Mouse (Mus musculus) heart, embryonic 13.5 days (tissue): Measurements from ENCODE around the gene Sirt7. TPM values are rescaled to one million over a fixed set of nuclear protein-coding genes. Genes with fewer than 3 reads are reported as not detected.
A peak's percentile ranks its signal among the peaks of the same experiment; 100 is the strongest.

Experiments used
- ATAC-seq: fragments of 200-750 bp; cut with Nextera tagmentation; 2 replicates; pipeline ENCODE4 v1.8.0; 2017; ENCODE audit warnings: moderate TSS enrichment; ENCODE audit not compliant: insufficient number of reproducible peaks, low FRiP score, low TSS enrichment; ENCODE audit errors: extremely low read depth
- H3K27ac ChIP-seq: fragments of 300-500 bp; sonication (generic); replicated peaks from 2 replicates; pipeline ENCODE4 v1.5.1; 2015; ENCODE audit warnings: moderate library complexity, mild to moderate bottlenecking, inconsistent platforms
- H3K27me3 ChIP-seq: fragments of 300-500 bp; sonication (generic); replicated peaks from 2 replicates; pipeline ENCODE4 v1.6.1; 2015; ENCODE audit warnings: mild to moderate bottlenecking, inconsistent platforms
- H3K36me3 ChIP-seq: fragments of 300-500 bp; sonication (generic); 2 replicates; pipeline ENCODE4 v1.6.1; 2015; ENCODE audit warnings: mild to moderate bottlenecking, inconsistent platforms
- H3K4me1 ChIP-seq: fragments of 300-500 bp; sonication (generic); 2 replicates; pipeline ENCODE4 v1.6.1; 2015; ENCODE audit warnings: inconsistent platforms
- H3K4me2 ChIP-seq: fragments of 300-500 bp; sonication (generic); 2 replicates; pipeline ENCODE4 v1.6.1; 2015; ENCODE audit warnings: inconsistent platforms, mild to moderate bottlenecking, moderate library complexity
- H3K4me3 ChIP-seq: fragments of 300-500 bp; sonication (generic); 2 replicates; pipeline ENCODE4 v1.5.1; 2015; ENCODE audit warnings: moderate library complexity, mild to moderate bottlenecking, inconsistent platforms
- H3K9ac ChIP-seq: fragments of 300-500 bp; sonication (generic); 2 replicates; pipeline ENCODE4 v1.6.1; 2015; ENCODE audit warnings: inconsistent platforms, mild to moderate bottlenecking, moderate library complexity
- H3K9me3 ChIP-seq: fragments of 300-500 bp; sonication (generic); 2 replicates; pipeline ENCODE4 v1.6.1; 2016; ENCODE audit warnings: inconsistent platforms
- WGBS: fragments of 180-500 bp; shearing (Covaris S2); methylation state at CpG from one replicate; pipeline ENCODE4 v1.1.7; 2015; ENCODE audit warnings: mixed read lengths; 5-methylcytosine and 5-hydroxymethylcytosine counted together
- polyA plus RNA-seq: library from polyadenylated mRNA; unstranded; fragments of >200 nt; fragmentation: Nextera tagmentation; extraction: Ambion mirVana; gene quantifications from 2 replicates; pipeline ENCODE4 v1.2.1, GENCODE M21; 2015

Sirt7 gene
- polyA plus RNA-seq, 1 experiment from 2014 or later, result 20.4 TPM

DNA sequence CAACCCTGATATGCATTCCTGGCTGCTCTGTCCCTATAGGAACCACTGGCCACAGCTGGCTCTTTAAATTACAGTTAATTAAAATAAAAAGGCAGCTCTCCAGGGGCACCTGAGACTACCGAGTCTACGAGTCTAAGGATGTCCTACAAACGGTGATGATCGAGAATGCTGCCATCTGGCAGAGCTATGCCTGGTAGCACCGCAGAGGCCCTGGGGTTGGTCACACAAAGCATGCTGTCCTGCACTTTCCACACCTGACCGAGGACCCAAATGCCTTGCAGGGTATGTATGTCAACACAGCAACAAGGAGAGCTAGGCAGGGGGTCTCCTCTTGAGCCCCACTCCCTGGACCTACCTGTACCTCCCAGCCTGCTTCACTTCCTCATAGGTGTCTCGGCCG lies 11.1 kb downstream of the Sirt7 start:
- peaks cover 70% of the 10 kb centered on the region for H3K36me3 ChIP-seq
- H3K4me2 ChIP-seq, result no peak overlapping the region
- no peaks in the 10 kb centered on the region for H3K9me3 ChIP-seq
- H3K9ac ChIP-seq, result no peak overlapping the region
- peaks cover 31% of the 10 kb centered on the region for H3K4me1 ChIP-seq
- 86% methylated on average over 8 of the region's 8 CpGs for WGBS
- H3K27ac ChIP-seq, result no peak overlapping the region
- ATAC-seq, result no peak
- no peak overlapping the region for H3K4me3 ChIP-seq
- 0 out of 2 replicates have a peak, but pooled peaks cover 4% of the 10 kb centered on the region for H3K27me3 ChIP-seq

DNA sequence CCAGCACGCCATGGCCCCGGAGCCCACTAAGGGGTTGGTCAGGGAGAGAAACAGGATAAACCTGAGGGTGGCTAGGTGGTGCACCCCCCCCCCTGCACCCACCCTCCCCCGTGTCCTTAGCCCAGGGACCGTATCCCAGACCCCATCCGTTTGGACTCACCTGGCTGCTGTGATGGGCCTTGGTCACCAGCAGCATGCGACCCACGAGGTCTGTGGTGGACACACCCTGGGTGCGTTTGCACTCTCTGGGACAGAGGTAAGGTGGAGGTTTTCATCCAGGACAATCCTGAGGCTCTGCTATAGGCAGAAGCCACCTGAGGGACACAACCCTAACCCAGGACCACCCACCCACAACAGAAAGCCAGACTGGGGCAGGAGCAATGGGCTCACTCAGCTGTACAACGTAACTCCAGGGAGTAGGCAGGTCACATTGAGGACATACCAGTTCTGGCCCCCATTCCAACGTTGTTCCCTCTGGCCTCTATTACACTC lies 11.5 kb downstream of the Sirt7 start:
- ATAC-seq, result no peak
- Histone ChIP-seq H3K9me3 (no peaks in the 10 kb centered on the region), H3K4me3 (no peak overlapping the region), H3K9ac (no peak overlapping the region), H3K27ac (no peak overlapping the region), H3K4me1 (peaks cover 35% of the 10 kb centered on the region), H3K36me3 (peaks cover 65% of the 10 kb centered on the region), H3K4me2 (no peak overlapping the region), H3K27me3 (0 out of 2 replicates have a peak, but pooled peaks cover 8% of the 10 kb centered on the region)
- WGBS, result 89% methylated on average over 10 of the region's 10 CpGs

DNA sequence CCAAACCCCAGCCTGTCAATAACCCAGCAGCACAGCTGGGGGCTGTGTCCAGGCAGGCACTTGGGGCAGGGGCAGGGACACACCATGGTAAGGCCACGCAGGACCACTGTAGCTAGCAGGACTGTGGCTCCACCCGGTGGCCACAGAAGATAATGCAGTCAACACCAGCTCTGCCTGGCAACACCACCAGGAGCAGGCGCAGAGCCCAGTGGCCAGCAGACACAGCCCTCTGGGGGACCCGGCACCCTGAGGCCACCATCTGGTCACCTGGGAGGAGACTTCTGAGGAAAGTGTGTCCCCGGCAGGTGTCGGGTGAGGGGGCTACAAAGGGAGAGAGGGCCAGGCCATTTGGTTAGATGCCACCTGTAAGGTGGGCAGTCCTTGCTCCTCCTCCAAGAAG lies 12.3 kb downstream of the Sirt7 start:
- Histone ChIP-seq H3K27ac (no peak overlapping the region), H3K4me1 (peaks cover 39% of the 10 kb centered on the region), H3K27me3 (0 out of 2 replicates have a peak, but pooled peaks cover 12% of the 10 kb centered on the region), H3K36me3 (peaks cover 60% of the 10 kb centered on the region), H3K9ac (no peak overlapping the region), H3K4me2 (no peak overlapping the region), H3K4me3 (no peak overlapping the region), H3K9me3 (no peaks in the 10 kb centered on the region)
- WGBS, result 40% methylated on average over 6 of the region's 6 CpGs
- ATAC-seq, result no peak

DNA sequence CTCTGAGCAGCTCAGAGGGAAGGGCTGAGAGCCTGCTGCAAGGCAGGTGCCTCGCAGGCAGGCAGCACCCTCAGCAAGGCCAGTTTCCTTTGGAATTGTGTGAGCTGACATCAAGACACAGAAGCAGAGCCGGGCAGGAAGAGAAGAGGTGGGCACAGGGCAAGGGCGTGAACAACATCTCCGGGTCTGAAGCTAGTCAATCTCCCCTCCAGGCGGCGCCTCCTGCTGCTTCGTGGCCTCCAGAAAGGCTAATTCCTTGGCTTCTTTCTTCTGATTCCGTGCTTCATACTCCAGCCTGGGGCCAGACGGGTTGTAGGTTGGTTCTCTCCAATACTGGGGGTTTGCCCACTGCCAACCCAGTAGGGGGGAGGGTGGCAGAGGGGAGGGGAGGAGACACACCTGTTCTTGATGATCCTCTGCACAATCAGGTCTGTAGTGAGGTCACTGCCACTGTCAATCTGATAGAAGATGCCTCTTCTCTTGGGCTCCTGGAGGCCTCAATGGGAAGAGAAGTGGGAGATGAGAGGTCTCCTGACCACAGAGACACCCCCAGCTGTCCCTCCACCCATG lies 14.5 kb downstream of the Sirt7 start:
- no peak overlapping the region for H3K27ac ChIP-seq
- H3K4me3 ChIP-seq, result no peak overlapping the region
- H3K27me3 ChIP-seq, result 0 out of 2 replicates have a peak, but pooled peaks cover 12% of the 10 kb centered on the region
- WGBS, result 75% methylated on average over 9 of the region's 9 CpGs
- H3K4me1 ChIP-seq, result peaks cover 39% of the 10 kb centered on the region
- no peak overlapping the region for H3K9ac ChIP-seq
- no peaks in the 10 kb centered on the region for H3K9me3 ChIP-seq
- peaks cover 71% of the 10 kb centered on the region for H3K36me3 ChIP-seq
- ATAC-seq, result no peak
- H3K4me2 ChIP-seq, result no peak overlapping the region

DNA sequence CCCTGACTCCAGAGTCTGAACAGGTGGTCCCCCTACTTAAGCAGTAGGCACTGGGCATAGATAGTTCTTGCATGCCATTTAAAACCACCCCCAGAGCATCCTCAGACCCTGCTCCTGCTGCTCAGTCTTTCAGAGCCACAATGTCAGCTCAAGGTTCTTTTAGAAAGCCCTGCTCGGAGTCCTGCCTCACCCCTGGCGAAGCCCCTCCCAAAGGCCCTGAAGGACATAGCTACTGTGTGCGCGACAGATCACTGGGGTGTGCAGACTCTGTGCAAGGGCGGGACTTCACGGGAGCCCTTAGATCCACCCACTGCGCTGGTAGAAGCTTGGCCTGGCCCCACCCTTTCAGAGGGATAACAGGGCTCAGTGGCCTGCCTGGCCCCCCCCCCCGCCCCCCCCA lies 15.8 kb downstream of the Sirt7 start:
- Histone ChIP-seq H3K4me1 (peaks cover 39% of the 10 kb centered on the region), H3K36me3 (peaks cover 75% of the 10 kb centered on the region), H3K27me3 (0 out of 2 replicates have a peak, but pooled peaks cover 12% of the 10 kb centered on the region), H3K27ac (peak overlapping the region; percentile 66), H3K9ac (peak overlapping the region; percentile 84), H3K9me3 (no peaks in the 10 kb centered on the region), H3K4me2 (peak overlapping the region; percentile 80), H3K4me3 (peak overlapping the region; percentile 48)
- ATAC-seq, result peak; percentile 52; the same call in 1 of the 2 replicates
- 26% methylated on average over 8 of the region's 8 CpGs for WGBS

DNA sequence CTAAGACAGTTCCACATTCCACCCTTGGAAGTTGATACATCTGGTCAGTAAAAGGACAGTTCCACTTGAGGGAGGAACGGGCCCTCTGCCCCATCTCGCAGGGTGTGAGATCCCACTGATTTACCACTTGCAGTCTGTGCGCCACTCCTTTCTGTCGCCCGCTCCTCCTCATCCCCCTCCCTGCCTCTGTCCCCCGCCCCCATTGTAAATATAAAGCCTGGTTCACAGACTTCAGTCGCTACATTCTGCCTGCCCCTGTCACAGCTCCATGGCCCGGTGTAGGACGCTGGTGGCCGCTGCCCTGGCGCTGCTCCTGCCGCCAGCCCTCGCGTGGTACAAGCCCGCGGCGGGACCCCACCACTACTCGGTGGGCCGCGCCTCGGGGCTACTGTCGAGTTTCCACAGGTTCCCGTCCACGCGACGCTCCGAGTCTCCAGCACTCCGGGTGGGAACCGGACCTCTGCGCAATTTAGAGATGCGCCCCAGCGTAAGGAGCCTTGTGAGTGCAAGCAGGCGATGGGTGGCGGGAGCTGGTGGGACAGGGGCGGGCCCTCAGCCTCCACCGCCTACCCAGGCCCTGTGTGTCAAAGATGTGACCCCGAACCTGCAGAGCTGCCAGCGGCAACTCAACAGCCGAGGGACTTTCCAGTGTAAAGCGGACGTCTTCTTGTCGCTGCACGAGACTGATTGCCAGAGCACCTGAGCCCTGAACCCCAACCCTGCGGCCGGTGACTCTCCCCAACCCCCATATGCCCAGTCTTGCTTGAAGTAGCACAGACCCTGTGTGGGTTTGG lies 16.6 kb downstream of the Sirt7 start, which contains the start of gene Npb:
TSS of gene Npb (plus strand) at position 237 of the 794 bp plus-strand sequence.
- peak within 1 kb of the TSS; percentile 48 for H3K4me3 ChIP-seq
- H3K27me3 ChIP-seq, result 0 out of 2 replicates have a peak, but pooled peaks cover 12% of the 10 kb centered on the region
- 6% methylated on average over 45 of the region's 45 CpGs for WGBS
- peak within 1 kb of the TSS; percentile 84 for H3K9ac ChIP-seq
- ATAC-seq, result no peak
- peaks cover 39% of the 10 kb centered on the region for H3K4me1 ChIP-seq
- H3K4me2 ChIP-seq, result peak within 1 kb of the TSS; percentile 80
- H3K9me3 ChIP-seq, result no peaks in the 10 kb centered on the region
- peaks cover 75% of the 10 kb centered on the region for H3K36me3 ChIP-seq
- peak within 1 kb of the TSS; percentile 66 for H3K27ac ChIP-seq

DNA sequence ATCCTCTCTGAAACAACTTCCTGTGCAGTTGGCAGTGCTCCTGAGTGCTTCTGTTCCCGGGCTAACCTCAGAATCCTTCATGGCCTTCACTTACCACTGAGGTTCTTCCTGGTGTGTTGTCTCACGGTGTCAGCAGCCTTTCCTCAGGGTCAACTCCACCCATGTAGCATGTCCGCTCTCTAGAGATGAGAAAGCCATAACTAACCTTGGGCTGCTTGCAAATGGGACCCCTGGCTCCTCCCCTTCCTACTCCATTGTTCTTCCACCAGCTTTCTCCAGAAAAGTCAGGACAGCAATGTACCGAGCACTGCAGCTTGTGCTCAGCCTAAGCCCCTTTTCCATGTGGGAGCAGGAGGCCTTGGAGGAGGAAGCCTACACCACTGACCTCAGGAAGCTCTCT lies 18.3 kb downstream of the Sirt7 start:
- no peaks in the 10 kb centered on the region for H3K9me3 ChIP-seq
- peaks cover 75% of the 10 kb centered on the region for H3K36me3 ChIP-seq
- H3K27ac ChIP-seq, result peak overlapping the region; percentile 12; the same call in 1 of the 2 replicates
- H3K4me1 ChIP-seq, result peaks cover 39% of the 10 kb centered on the region
- no peak for ATAC-seq
- no peak overlapping the region for H3K9ac ChIP-seq
- H3K27me3 ChIP-seq, result 0 out of 2 replicates have a peak, but pooled peaks cover 12% of the 10 kb centered on the region
- H3K4me2 ChIP-seq, result no peak overlapping the region
- WGBS, result 71% methylated on average over 4 of the region's 4 CpGs
- H3K4me3 ChIP-seq, result no peak overlapping the region

DNA sequence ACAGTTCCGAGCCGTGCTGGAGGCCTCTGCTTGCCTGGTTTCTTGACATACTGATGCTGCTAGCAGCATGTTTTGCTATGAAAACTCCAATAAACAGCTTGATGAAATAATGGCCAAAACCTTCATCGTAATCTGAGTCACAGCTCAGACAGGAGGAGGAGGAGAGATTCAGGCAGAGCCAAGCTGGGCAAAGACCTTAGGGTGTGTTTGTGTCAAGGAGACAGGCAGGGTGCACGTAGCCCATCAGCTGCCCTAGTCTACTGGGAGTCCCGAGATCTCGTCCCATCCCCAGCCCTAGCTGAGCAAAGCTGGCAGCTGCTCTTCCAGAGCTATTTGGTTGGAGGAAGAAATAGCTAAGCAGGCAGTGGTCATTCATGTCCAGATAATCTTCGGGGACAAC lies 19.4 kb downstream of the Sirt7 start:
- H3K4me3 ChIP-seq, result no peak overlapping the region
- 0 out of 2 replicates have a peak, but pooled peaks cover 12% of the 10 kb centered on the region for H3K27me3 ChIP-seq
- H3K9ac ChIP-seq, result peak overlapping the region; percentile 2; the same call in 1 of the 2 replicates
- no peak overlapping the region for H3K27ac ChIP-seq
- no peak for ATAC-seq
- no peak overlapping the region for H3K4me2 ChIP-seq
- peaks cover 39% of the 10 kb centered on the region for H3K4me1 ChIP-seq
- H3K36me3 ChIP-seq, result peaks cover 75% of the 10 kb centered on the region
- WGBS, result 88% methylated on average over 7 of the region's 7 CpGs
- no peaks in the 10 kb centered on the region for H3K9me3 ChIP-seq

DNA sequence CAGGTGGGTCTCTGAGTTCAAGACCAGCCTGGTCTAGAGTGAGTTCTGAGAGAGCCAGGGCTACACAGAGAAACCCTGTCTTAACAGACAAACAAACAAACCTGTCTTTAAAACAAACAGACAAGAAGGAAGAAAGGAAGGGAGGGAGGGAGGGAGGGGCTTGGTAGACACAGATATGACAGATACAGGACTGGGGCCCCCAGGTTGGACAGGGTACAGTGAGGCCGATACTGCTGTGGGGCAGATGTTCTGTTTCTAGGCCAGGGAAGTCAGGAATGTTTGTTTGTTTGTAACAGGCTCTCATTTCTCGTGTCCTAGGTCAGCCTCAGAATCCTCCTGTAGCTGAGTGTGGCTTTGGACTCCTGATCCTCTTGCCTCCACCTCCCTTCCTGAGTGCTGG lies 21.5 kb downstream of the Sirt7 start:
- Histone ChIP-seq H3K4me1 (peaks cover 40% of the 10 kb centered on the region), H3K4me2 (no peak overlapping the region), H3K9me3 (no peaks in the 10 kb centered on the region), H3K27ac (no peak overlapping the region), H3K36me3 (peaks cover 75% of the 10 kb centered on the region), H3K27me3 (0 out of 2 replicates have a peak, but pooled peaks cover 4% of the 10 kb centered on the region), H3K9ac (no peak overlapping the region), H3K4me3 (no peak overlapping the region)
- 67% methylated on average over 2 of the region's 2 CpGs for WGBS
- no peak for ATAC-seq

DNA sequence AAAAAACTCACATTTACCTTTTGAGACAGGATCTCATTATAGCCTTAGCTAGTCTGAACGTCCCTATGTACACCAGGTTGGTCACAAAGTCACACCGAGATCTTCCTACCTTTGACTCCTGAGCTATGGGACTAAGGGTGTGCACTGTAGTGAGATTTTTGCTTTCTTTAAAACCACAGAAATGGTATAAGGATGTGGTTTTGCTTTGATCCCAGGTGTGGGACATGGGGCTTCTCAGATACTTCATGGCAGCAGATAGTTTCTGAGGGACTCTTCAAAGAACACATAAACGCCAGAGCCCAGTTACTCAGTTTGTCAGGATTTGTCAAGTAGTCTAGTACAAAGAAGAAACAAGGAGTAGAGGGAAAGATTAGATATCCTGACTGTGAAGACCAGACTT lies 24.3 kb downstream of the Sirt7 start:
- 88% methylated on average over 3 of the region's 3 CpGs for WGBS
- Histone ChIP-seq H3K9ac (no peak overlapping the region), H3K4me3 (no peak overlapping the region), H3K9me3 (no peaks in the 10 kb centered on the region), H3K27ac (no peak overlapping the region), H3K4me1 (peaks cover 32% of the 10 kb centered on the region), H3K4me2 (no peak overlapping the region), H3K36me3 (peaks cover 76% of the 10 kb centered on the region), H3K27me3 (no peaks in the 10 kb centered on the region)
- ATAC-seq, result no peak

DNA sequence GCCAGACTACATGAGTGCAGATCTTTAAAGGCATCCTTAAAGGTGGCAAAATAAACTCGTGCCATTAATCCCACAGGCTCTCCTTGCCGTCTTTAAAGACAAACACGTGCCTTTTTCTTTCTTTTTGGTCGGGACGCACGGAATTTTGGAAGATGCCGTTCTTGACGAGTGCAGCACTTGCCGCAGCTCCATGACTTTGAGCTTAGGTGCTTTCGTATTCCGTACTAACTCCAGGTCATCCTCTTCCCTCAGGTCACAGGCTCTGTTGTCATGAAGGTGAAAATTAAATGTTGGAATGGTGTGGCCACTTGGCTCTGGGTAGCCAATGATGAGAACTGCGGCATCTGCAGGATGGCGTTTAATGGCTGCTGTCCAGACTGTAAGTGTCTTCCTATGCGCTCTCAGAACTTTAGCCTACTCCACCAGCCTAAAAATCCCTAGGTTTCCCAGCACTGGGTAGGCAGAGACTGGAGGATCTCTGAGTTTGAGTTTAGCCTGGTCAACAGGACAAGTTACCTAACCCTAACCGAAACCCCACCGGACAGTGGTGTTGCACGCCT lies 26.0 kb downstream of the Sirt7 start:
- peaks cover 32% of the 10 kb centered on the region for H3K4me1 ChIP-seq
- H3K4me2 ChIP-seq, result peak overlapping the region; percentile 85
- H3K36me3 ChIP-seq, result peaks cover 76% of the 10 kb centered on the region
- no peaks in the 10 kb centered on the region for H3K9me3 ChIP-seq
- H3K27ac ChIP-seq, result peak overlapping the region; percentile 93
- WGBS, result 46% methylated on average over 17 of the region's 17 CpGs
- H3K4me3 ChIP-seq, result peak overlapping the region; percentile 99
- H3K9ac ChIP-seq, result peak overlapping the region; percentile 87
- no peaks in the 10 kb centered on the region for H3K27me3 ChIP-seq
- no peak for ATAC-seq
